In the genomic region with DNA sequence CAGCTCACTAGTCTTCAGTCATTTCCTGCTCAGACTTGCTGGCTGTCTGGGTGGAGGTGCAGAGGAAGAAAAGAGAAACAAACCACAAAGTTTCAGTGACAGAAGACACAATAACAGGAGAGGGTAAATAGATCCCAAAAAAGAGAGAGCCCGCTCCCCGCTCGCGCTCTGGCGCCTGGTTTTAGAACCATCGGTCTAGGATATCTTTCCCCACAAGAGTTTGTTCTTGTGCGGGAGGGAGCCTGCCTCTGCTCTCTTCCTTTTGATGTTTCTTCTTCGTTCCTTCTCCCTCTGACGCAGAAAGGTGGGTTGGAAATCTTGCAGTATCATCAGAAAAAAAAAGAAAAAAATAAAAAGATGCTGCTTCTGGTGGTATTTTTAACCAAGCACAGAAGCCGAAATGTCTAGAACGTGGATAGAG, we compare ENCODE assay signal across 8 mouse cellular contexts.
DNase-seq lines count a peak whose midpoint lies in the region; ATAC-seq lines count a peak whose summit lies in the region.

No protein-coding gene starts in this region.

- ATAC-seq in cerebellum, adult (ENCODE audit: insufficient number of reproducible peaks, low FRiP score, low TSS enrichment): no peak
- 0 out of 2 replicates have a peak, but pooled peaks have one; percentile 7 for ATAC-seq in midbrain, embryonic 15.5 days (replicated peaks)
- ATAC-seq in frontal cortex, adult (ENCODE audit: low TSS enrichment): no peak

- H3K27me3 ChIP-seq in midbrain, embryonic 15.5 days (replicated peaks): no peaks in the 10 kb centered on the region

- no peaks in the 10 kb centered on the region for H3K36me3 ChIP-seq in midbrain, embryonic 15.5 days (replicated peaks)

- WGBS in midbrain, embryonic 15.5 days: 2% methylated on average over 11 of the region's 11 CpGs

- H3K9ac ChIP-seq in midbrain, embryonic 15.5 days: peak overlapping the region; percentile 21

- peaks cover 57% of the 10 kb centered on the region for H3K4me1 ChIP-seq in midbrain, embryonic 15.5 days

- H3K27ac ChIP-seq in midbrain, embryonic 15.5 days: peak overlapping the region; percentile 83

- no peaks in the 10 kb centered on the region for H3K9me3 ChIP-seq in midbrain, embryonic 15.5 days

- H3K4me3 ChIP-seq in midbrain, embryonic 15.5 days: peak overlapping the region; percentile 25

- peak; percentile 21 to 35 for DNase-seq in cerebellum, postnatal 10 days
- DNase-seq in spleen, postnatal 10 days (ENCODE audit: low spot score in 2 of 2): peak; percentile 38 to 40
- DNase-seq in spleen, postnatal 4 days (ENCODE audit: low spot score in 2 of 2): no peak
- peak; percentile 84 for DNase-seq in induced T-regulatory cell, adult 2 months (ENCODE audit: low read depth)
- no peak for DNase-seq in retina, embryonic 14.5 days (ENCODE audit: low spot score)

- H3K4me2 ChIP-seq in midbrain, embryonic 15.5 days: peak overlapping the region; percentile 50

Comparison
In these comparisons a context has a peak if more than half of its experiments do, and no peak if none do; other contexts are left out.
1. DNase-seq: peak in cerebellum, postnatal 10 days (2 of 2), spleen, postnatal 10 days (2 of 2) and induced T-regulatory cell, adult 2 months (single experiment); none in spleen, postnatal 4 days (0 of 2) and retina, embryonic 14.5 days (single experiment).